Mouse (Mus musculus) embryonic facial prominence, embryonic 12.5 days (tissue): ENCODE measurements around the gene Ifi202b. TPM values are rescaled to one million over a fixed set of nuclear protein-coding genes. Genes with fewer than 3 reads are reported as not detected.
"Not testable (repeated sequence)": the region's sequence is repeated elsewhere in the genome, so short reads cannot be mapped to it uniquely, and the experiment has no call there.

Experiments
- ATAC-seq: fragments of 200-750 bp; cut with Nextera tagmentation; 2 replicates; pipeline ENCODE4 v1.8.0; 2017; ENCODE audit not compliant: insufficient number of reproducible peaks, insufficient read depth, low FRiP score, low TSS enrichment
- H3K27ac ChIP-seq: fragments of 300-500 bp; sonication (generic); 2 replicates; pipeline ENCODE4 v1.5.1; 2016; ENCODE audit warnings: mild to moderate bottlenecking
- H3K27me3 ChIP-seq: fragments of 300-500 bp; sonication (generic); 2 replicates; pipeline ENCODE4 v1.6.1; 2016; ENCODE audit warnings: mild to moderate bottlenecking, moderate library complexity
- H3K36me3 ChIP-seq: fragments of 300-500 bp; sonication (generic); 2 replicates; pipeline ENCODE4 v1.6.1; 2016; ENCODE audit warnings: mild to moderate bottlenecking
- H3K4me1 ChIP-seq: fragments of 300-500 bp; sonication (generic); 2 replicates; pipeline ENCODE4 v1.6.1; 2016
- H3K4me2 ChIP-seq: fragments of 300-500 bp; sonication (generic); replicated peaks from 2 replicates; pipeline ENCODE4 v1.6.1; 2016; ENCODE audit warnings: mild to moderate bottlenecking, moderate library complexity
- H3K4me3 ChIP-seq: fragments of 300-500 bp; sonication (generic); 2 replicates; pipeline ENCODE4 v1.5.1; 2016; ENCODE audit warnings: mild to moderate bottlenecking
- H3K9ac ChIP-seq: fragments of 300-500 bp; sonication (generic); 2 replicates; pipeline ENCODE4 v1.6.1; 2016; ENCODE audit warnings: mild to moderate bottlenecking, moderate library complexity
- H3K9me3 ChIP-seq: fragments of 300-500 bp; sonication (generic); 2 replicates; pipeline ENCODE4 v1.6.1; 2016; ENCODE audit warnings: mild to moderate bottlenecking, moderate library complexity
- whole genome bisulfite sequencing: fragments of 180-500 bp; shearing (Covaris S2); methylation state at CpG from one replicate; pipeline ENCODE4 v1.1.7; 2016; 5-methylcytosine and 5-hydroxymethylcytosine counted together
- polyA plus RNA-seq: library from polyadenylated mRNA; unstranded; fragments of >200 nt; fragmentation: Nextera tagmentation; extraction: Ambion mirVana; gene quantifications from 2 replicates; pipeline ENCODE4 v1.2.1, GENCODE M21; 2016

Gene Ifi202b
- polyA plus RNA-seq, 1 experiment from 2014 or later, result 0.09 TPM

DNA sequence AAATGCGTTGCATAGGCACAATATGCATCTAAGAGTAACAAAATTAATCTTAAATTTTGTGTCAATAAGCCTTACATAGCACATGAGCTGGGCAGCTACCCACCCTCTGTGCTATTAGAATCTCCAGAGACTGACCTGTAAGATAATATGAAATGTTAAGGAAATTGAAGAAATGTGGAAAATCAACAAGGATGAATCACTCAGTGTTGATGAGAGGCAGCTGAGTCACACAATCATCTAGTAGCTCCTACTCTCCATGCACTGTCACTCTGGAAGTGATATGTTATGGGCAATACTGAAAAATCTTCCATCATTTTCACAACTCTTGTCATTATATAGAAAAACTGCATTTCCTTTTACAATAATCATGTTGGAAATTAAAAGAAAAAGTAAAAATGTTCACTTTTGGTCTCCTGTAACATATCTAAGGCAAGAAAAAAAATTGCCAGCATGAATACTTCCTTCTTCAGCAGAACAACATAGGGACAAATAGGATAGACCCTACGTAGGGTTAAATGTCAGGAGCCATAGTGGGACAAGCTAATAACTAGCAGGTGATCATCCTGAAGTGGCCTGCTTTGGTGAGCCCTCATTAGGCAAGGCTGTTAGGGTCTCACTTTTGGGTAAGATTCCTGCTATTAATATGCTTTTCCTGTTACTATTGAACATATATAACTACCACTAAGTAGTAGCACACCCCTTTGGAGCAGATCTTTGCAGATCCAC is 27.3 kb downstream of the Ifi202b start:
- Histone ChIP-seq H3K27me3 (no peaks in the 10 kb centered on the region), H3K9me3 (no peaks in the 10 kb centered on the region), H3K27ac (no peak overlapping the region), H3K4me1 (no peaks in the 10 kb centered on the region), H3K4me2 (no peak overlapping the region), H3K4me3 (no peak overlapping the region), H3K9ac (no peak overlapping the region), H3K36me3 (no peaks in the 10 kb centered on the region)
- WGBS, result 78% methylated on average over 2 of the region's 2 CpGs
- no peak for ATAC-seq

DNA sequence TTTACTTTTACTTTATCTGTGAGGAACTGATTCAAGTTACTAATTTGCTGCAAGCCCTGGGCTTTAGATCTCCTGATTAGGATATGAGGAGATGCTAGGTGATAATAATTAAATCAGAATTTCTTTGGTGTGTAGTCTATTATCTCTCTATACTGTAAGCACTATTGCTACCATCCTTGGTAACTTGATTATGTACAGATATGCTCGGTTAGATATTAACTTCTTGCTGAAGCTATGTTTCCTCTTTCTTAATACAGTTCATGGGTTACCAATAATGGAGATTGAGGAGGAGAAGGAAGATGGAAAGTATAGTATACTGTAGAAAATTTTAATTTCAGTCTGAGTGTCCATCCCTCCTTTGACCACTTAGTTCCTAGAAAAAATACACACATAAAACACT is 29.0 kb downstream of the Ifi202b start:
- Histone ChIP-seq H3K9ac (no peak overlapping the region), H3K4me3 (no peak overlapping the region), H3K4me2 (no peak overlapping the region), H3K27ac (no peak overlapping the region), H3K9me3 (no peaks in the 10 kb centered on the region), H3K27me3 (no peaks in the 10 kb centered on the region), H3K36me3 (no peaks in the 10 kb centered on the region), H3K4me1 (no peaks in the 10 kb centered on the region)
- no peak for ATAC-seq
- WGBS, result 90% methylated on average over 1 of the region's 1 CpGs

DNA sequence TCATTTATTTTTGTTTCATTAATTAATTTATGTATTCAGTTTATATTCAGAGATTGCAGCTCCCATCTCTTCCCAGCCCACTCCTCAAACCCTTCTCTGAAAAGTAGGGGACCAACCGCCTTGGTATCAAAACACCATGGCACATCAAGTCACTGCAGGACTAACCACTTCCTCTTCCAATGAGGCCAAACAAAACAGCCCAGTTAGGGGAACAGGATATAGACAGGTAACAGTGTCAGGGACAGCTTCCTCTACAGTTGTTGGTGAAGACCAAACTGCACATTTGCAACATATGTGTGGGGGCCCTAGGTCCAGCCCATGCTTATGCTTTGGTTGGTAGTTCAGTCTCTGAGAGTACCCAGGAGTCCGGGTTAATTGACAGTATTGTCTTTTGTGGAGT is 33.5 kb downstream of the Ifi202b start:
- H3K4me1 ChIP-seq, H3K4me2 ChIP-seq, H3K4me3 ChIP-seq, H3K36me3 ChIP-seq, H3K9me3 ChIP-seq, H3K27me3 ChIP-seq, ATAC-seq, H3K27ac ChIP-seq, H3K9ac ChIP-seq: not testable (repeated sequence)
- 84% methylated on average over 2 of the region's 2 CpGs for WGBS

DNA sequence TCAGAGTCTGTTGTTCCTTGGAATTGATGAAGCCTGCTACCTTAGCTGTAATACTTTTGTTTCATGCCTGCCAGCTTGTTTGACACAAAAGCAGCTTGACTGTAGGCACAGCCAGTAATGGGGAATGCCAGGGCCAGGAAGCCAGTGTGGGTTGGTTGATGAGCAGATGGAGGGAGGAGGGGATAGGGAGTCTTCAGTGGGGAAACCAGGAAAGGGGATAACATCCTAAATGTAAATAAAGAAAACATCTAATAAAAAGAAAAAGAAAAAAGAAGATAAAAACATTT is 39.8 kb downstream of the Ifi202b start:
- H3K9me3 ChIP-seq, H3K36me3 ChIP-seq, ATAC-seq, H3K4me3 ChIP-seq, H3K4me2 ChIP-seq, H3K27ac ChIP-seq, H3K9ac ChIP-seq, H3K4me1 ChIP-seq, H3K27me3 ChIP-seq: not testable (repeated sequence)

DNA sequence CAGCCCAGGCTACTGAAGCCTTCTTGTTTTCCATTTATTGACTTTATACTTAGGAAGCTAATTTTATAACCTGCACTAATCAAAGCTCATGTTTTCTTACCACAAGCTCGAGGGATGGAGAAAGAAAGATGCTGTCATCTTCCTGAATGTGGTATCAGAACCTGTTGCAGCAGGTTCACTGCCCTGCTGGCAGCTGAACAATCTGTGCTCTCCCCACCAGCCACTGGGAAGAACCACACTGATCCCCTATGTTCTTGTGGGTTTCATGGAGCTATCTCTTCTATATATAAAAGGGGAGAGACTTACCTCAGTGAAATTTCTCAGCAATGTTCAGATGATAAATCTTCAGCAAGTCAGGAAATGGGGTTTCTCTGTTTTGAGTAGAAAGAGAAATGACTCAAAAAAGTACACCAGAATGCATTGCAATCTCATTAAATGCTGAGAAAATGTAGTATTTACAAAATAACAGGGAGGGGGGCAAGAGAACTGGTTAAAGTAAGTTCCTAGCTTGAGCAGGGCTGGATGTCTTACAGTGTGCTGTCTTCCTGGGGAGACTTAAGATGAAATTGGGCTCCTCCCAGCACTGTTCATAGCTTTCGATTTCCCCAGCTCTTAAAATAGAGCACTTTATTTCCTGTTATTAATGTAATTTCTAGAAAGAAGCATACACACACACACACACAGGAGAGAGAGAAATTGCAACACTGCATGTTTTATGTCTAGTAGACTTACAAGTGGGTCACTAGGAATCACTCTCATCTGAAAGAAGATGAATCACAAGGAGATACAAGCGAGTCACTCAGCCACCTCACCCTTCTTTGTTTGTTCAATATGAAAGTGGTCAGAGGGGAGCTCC is 40.4 kb downstream of the Ifi202b start, which contains the start of the genes Mndal and Ifi203:
TSS of gene Mndal (minus strand) at position 568 of the 856 bp plus-strand sequence.
TSS of gene Ifi203 (minus strand) at position 749 of the 856 bp plus-strand sequence.
- not testable (repeated sequence) for H3K36me3 ChIP-seq, H3K4me1 ChIP-seq, H3K9ac ChIP-seq, H3K9me3 ChIP-seq, H3K27ac ChIP-seq, ATAC-seq, H3K4me2 ChIP-seq, H3K27me3 ChIP-seq, H3K4me3 ChIP-seq
- 69% methylated on average over 3 of the region's 3 CpGs for WGBS

DNA sequence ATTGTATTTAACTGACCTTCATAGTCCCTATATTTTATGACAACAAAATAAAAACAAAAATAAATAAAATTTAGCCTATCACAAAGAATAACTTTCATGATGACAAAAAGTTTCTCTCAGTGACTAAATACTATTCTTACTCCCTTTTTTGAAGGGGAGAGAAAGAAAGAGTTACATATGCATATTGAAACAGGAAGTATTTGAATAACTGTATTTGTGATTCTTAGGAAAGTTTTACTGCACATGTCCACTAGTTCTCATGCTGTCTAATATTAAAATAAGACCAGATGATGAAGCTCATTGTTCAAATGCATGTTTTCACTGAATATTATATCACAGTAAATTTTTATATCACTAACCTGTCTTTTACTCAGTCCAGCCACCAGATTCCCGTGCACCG is 41.0 kb downstream of the Ifi202b start:
- H3K4me1 ChIP-seq, H3K9ac ChIP-seq, H3K4me3 ChIP-seq, H3K36me3 ChIP-seq, ATAC-seq, H3K9me3 ChIP-seq, H3K27me3 ChIP-seq, H3K4me2 ChIP-seq, H3K27ac ChIP-seq: not testable (repeated sequence)
- 86% methylated on average over 2 of the region's 2 CpGs for WGBS

DNA sequence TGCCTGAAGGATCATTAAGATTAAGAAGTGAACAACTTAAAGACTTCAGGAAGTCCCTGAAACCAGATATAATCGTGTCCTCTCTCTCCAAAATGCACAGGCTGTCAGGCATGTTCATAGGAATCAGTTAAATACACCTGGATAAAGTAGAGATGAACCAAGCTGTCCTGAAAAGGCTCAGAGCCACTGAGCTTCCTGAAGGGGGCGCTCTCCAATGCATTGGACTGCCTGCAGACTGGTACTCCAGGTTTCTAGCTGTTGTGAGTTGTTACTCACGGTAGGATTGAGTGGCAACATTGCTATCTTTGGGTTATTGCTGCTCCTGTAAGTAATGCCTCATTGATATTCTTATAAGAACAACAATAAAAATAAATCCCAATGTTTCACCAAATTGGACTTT is 63.3 kb downstream of the Ifi202b start:
- WGBS, result 64% methylated on average over 2 of the region's 3 CpGs
- not testable (repeated sequence) for H3K4me2 ChIP-seq, H3K9ac ChIP-seq, H3K9me3 ChIP-seq, H3K4me1 ChIP-seq, H3K4me3 ChIP-seq, H3K36me3 ChIP-seq, ATAC-seq, H3K27me3 ChIP-seq, H3K27ac ChIP-seq

DNA sequence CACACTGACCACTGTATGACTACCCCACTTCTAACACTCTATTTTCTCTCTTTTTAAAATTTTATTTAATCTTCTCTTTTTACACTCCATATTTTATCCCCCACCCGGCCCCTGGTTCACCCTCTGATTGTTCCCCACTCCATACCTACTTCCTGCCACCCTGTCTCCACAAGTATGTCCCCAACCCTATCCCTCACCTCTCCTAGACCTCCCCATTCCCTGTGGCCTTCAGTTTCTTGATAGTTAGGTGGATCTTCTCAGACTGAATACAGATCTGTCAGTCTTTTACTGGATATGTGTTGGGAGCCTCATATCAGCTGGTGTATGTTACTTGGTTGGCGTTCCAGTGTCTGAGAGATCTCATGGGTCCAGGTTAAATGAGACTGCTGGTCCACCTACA is 68.0 kb downstream of the Ifi202b start:
- WGBS, result 80% methylated on average over 2 of the region's 2 CpGs
- no peaks in the 10 kb centered on the region for H3K4me1 ChIP-seq
- H3K27ac ChIP-seq, result no peak overlapping the region
- no peak overlapping the region for H3K4me3 ChIP-seq
- no peaks in the 10 kb centered on the region for H3K36me3 ChIP-seq
- no peak for ATAC-seq
- H3K9me3 ChIP-seq, result no peaks in the 10 kb centered on the region
- no peak overlapping the region for H3K9ac ChIP-seq
- no peak overlapping the region for H3K4me2 ChIP-seq
- H3K27me3 ChIP-seq, result no peaks in the 10 kb centered on the region

DNA sequence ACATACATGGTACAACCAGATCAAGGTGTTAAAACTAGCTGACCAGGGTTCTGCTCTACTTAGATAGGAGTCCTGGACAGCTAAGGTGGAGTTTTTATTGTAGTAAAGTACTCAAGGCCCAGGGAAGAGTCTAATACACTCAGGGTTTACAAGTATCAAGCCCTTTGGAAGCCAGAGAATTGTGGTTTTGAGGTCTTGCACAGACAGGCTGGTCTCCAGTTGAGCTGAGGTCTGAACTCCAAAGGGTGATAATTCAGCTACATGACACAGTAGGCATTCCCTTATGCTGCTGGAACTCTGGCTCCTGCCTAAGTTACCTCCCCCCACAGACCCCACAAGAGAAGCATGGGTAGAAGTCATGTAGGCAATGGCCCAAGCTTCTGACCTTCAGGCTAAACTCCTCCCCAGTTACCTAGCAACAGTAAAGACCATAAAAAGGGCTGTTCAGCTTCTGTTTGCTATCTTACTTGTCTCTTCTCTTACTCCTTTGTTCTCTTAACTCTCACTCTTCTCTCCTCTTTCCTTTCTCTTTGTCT is 69.2 kb downstream of the Ifi202b start:
- H3K4me2 ChIP-seq, H3K36me3 ChIP-seq, H3K4me1 ChIP-seq, H3K27me3 ChIP-seq, H3K9ac ChIP-seq, ATAC-seq, H3K27ac ChIP-seq, H3K9me3 ChIP-seq, H3K4me3 ChIP-seq: not testable (repeated sequence)

Other genes with a start within 250 kb of the Ifi202b start
- gene Ifi207, start 241.0 kb downstream of the Ifi202b start, polyA plus RNA-seq, result 0.26 and 0.33 TPM in 2 replicates
- 0.38 and 1.0 TPM in 2 replicates for gene Ifi204, start 215.8 kb downstream of the Ifi202b start, polyA plus RNA-seq
- 0.45 and 0.52 TPM in 2 replicates for gene Ifi211, start 69.7 kb downstream of the Ifi202b start, polyA plus RNA-seq
- gene Mndal, start 40.3 kb downstream of the Ifi202b start, polyA plus RNA-seq, result 0.67 and 0.74 TPM in 2 replicates
- 0.20 and 0.40 TPM in 2 replicates for gene Ifi203, start 40.1 kb downstream of the Ifi202b start, polyA plus RNA-seq
- gene Ifi205, start 49.1 kb upstream of the Ifi202b start, polyA plus RNA-seq, result not detected in 2 replicates
- gene Olfr433, start 58.0 kb upstream of the Ifi202b start, polyA plus RNA-seq, result 0.06 and 0.09 TPM in 2 replicates
- not detected in 2 replicates for gene Olfr432, start 66.5 kb upstream of the Ifi202b start, polyA plus RNA-seq
- gene Olfr430, start 83.9 kb upstream of the Ifi202b start, polyA plus RNA-seq, result 0.09 TPM in 1 of 2 replicates, not detected in the other
- not detected in 2 replicates for gene Olfr429, start 101.6 kb upstream of the Ifi202b start, polyA plus RNA-seq
- not detected in 2 replicates for gene Olfr427, start 114.1 kb upstream of the Ifi202b start, polyA plus RNA-seq
- gene Olfr231, start 138.4 kb upstream of the Ifi202b start, polyA plus RNA-seq, result 0.22 and 0.79 TPM in 2 replicates
- not detected in 2 replicates for gene Olfr424, start 148.8 kb upstream of the Ifi202b start, polyA plus RNA-seq
- 0.08 TPM in 1 of 2 replicates, not detected in the other for gene Olfr420, start 172.9 kb upstream of the Ifi202b start, polyA plus RNA-seq
- 0.93 and 1.3 TPM in 2 replicates for gene Spta1, start 190.0 kb upstream of the Ifi202b start, polyA plus RNA-seq